Mouse (Mus musculus) lung, embryonic 14.5 days (tissue): ENCODE measurements around the gene Tdrd1. TPM values are rescaled to one million over a fixed set of nuclear protein-coding genes. Genes with fewer than 3 reads are reported as not detected.
A peak's percentile ranks its signal among the peaks of the same experiment; 100 is the strongest.
"Not testable (repeated sequence)": the region's sequence is repeated elsewhere in the genome, so short reads cannot be mapped to it uniquely, and the experiment has no call there.

Source experiments
- ATAC-seq: fragments of 200-750 bp; cut with Nextera tagmentation; 2 replicates; pipeline ENCODE4 v1.8.0; 2017; ENCODE audit warnings: mild to moderate bottlenecking, moderate TSS enrichment, moderate library complexity; ENCODE audit not compliant: insufficient read depth
- DNase-seq: peaks from one replicate; pipeline ENCODE4 v3.0.0-alpha.2; 2015
- H3K27ac ChIP-seq: fragments of 300-500 bp; sonication (generic); 2 replicates; pipeline ENCODE4 v1.5.1; 2014; ENCODE audit warnings: low read depth, mild to moderate bottlenecking, moderate library complexity
- H3K27me3 ChIP-seq: fragments of 300-500 bp; sonication (generic); 2 replicates; pipeline ENCODE4 v1.6.1; 2014; ENCODE audit warnings: low read length, control low read depth; ENCODE audit not compliant: insufficient read depth
- H3K36me3 ChIP-seq: fragments of 300-500 bp; sonication (generic); 2 replicates; pipeline ENCODE4 v1.6.1; 2014; ENCODE audit warnings: control low read depth; ENCODE audit not compliant: insufficient read depth
- H3K4me1 ChIP-seq: fragments of 300-500 bp; sonication (generic); 2 replicates; pipeline ENCODE4 v1.6.1; 2014; ENCODE audit warnings: antibody characterized with exemption, control low read depth; ENCODE audit not compliant: insufficient read depth
- H3K4me2 ChIP-seq: fragments of 300-500 bp; sonication (generic); 2 replicates; pipeline ENCODE4 v1.6.1; 2014; ENCODE audit warnings: mild to moderate bottlenecking
- H3K4me3 ChIP-seq: fragments of 300-500 bp; sonication (generic); 2 replicates; pipeline ENCODE4 v1.5.1; 2014; ENCODE audit warnings: low read depth, low read length
- H3K9ac ChIP-seq: fragments of 300-500 bp; sonication (generic); 2 replicates; pipeline ENCODE4 v1.6.1; 2014
- H3K9me3 ChIP-seq: fragments of 300-500 bp; sonication (generic); 2 replicates; pipeline ENCODE4 v1.6.1; 2016; ENCODE audit warnings: low read depth, low read length, control low read depth
- CTCF ChIP-seq: IDR thresholded peaks from 2 replicates; pipeline ENCODE4 v1.5.1; 2016; ENCODE audit warnings: antibody characterized with exemption, low read depth
- WGBS: fragments of 180-500 bp; shearing (Covaris S2); extraction: QIAGEN DNeasy Blood & Tissue Kit; methylation state at CpG from one replicate; pipeline ENCODE4 v1.1.7; 2014; 5-methylcytosine and 5-hydroxymethylcytosine counted together
- polyA plus RNA-seq: library from polyadenylated mRNA; unstranded; fragments of >200 nt; fragmentation: Nextera tagmentation; extraction: Ambion mirVana; gene quantifications from 2 replicates; pipeline ENCODE4 v1.2.1, GENCODE M21; 2014

Tdrd1 gene
- polyA plus RNA-seq, result 1.3 and 2.0 TPM in 2 replicates

- Histone ChIP-seq H3K4me2 (peak within 1 kb of the TSS; percentile 53), H3K9me3 (no peaks in the 10 kb centered on the region; the same call in 1 of the 2 replicates), H3K4me3 (peak within 1 kb of the TSS; percentile 18), H3K36me3 (no peaks in the 10 kb centered on the region), H3K4me1 (peaks cover 6% of the 10 kb centered on the region; the same call in 1 of the 2 replicates), H3K27me3 (no peaks in the 10 kb centered on the region), H3K27ac (no peak within 1 kb of the TSS), H3K9ac (no peak within 1 kb of the TSS)
- ATAC-seq (no peak), DNase-seq (peak; percentile 57)
- WGBS, result 45% methylated on average over 44 of the region's 44 CpGs
- TF ChIP-seq CTCF, result no peak
Measured at GRCm38 (mm10) chr19:56826047-56826631, at the start of gene Tdrd1. Gene Tdrd1, plus strand, starts transcription at chr19:56826209.

- Histone ChIP-seq H3K4me1 (peaks cover 14% of the 10 kb centered on the region; the same call in 1 of the 2 replicates), H3K27me3 (peaks cover 6% of the 10 kb centered on the region; the same call in 1 of the 2 replicates), H3K4me2 (peak overlapping the region; percentile 64), H3K36me3 (no peaks in the 10 kb centered on the region), H3K4me3 (0 out of 2 replicates have a peak overlapping the region, but pooled peaks have one; percentile 25), H3K27ac (no peak overlapping the region), H3K9me3 (no peaks in the 10 kb centered on the region), H3K9ac (no peak overlapping the region)
- TF ChIP-seq CTCF, result peak; percentile 80
- DNase-seq (peak; percentile 83), ATAC-seq (peak; percentile 61)
- 13% methylated on average over 16 of the region's 16 CpGs for WGBS
Measured at GRCm38 (mm10) chr19:56776719-56777382, 49.2 kb upstream of the Tdrd1 start.

- not testable (repeated sequence) for H3K9me3 ChIP-seq, H3K36me3 ChIP-seq, ATAC-seq, H3K4me3 ChIP-seq, H3K4me2 ChIP-seq, H3K9ac ChIP-seq, H3K27me3 ChIP-seq, H3K27ac ChIP-seq, DNase-seq
- WGBS, result 91% methylated on average over 7 of the region's 7 CpGs
- peaks cover 14% of the 10 kb centered on the region; the same call in 1 of the 2 replicates for H3K4me1 ChIP-seq
- TF ChIP-seq CTCF, result peak; percentile 46
Measured at GRCm38 (mm10) chr19:56778532-56778931, 47.5 kb upstream of the Tdrd1 start.

GRCm38 (mm10) chr19:56787911-56788310 is 38.1 kb upstream of the Tdrd1 start:
- ATAC-seq, result no peak
- no peaks in the 10 kb centered on the region for H3K4me1 ChIP-seq
- TF ChIP-seq CTCF, result no peak
- no peak overlapping the region for H3K4me2 ChIP-seq
- 83% methylated on average over 7 of the region's 7 CpGs for WGBS
- H3K9me3 ChIP-seq, result no peaks in the 10 kb centered on the region
- no peaks in the 10 kb centered on the region for H3K27me3 ChIP-seq
- no peak for DNase-seq
- peaks cover 60% of the 10 kb centered on the region for H3K36me3 ChIP-seq
- no peak overlapping the region for H3K27ac ChIP-seq
- no peak overlapping the region for H3K9ac ChIP-seq
- no peak overlapping the region for H3K4me3 ChIP-seq

- 88% methylated on average over 5 of the region's 5 CpGs for WGBS
- no peaks in the 10 kb centered on the region for H3K9me3 ChIP-seq
- H3K4me2 ChIP-seq, result no peak overlapping the region
- no peak overlapping the region for H3K9ac ChIP-seq
- peaks cover 68% of the 10 kb centered on the region for H3K36me3 ChIP-seq
- no peak for TF ChIP-seq CTCF
- no peaks in the 10 kb centered on the region for H3K4me1 ChIP-seq
- ATAC-seq, result no peak
- H3K4me3 ChIP-seq, result no peak overlapping the region
- H3K27ac ChIP-seq, result no peak overlapping the region
- DNase-seq, result no peak
- H3K27me3 ChIP-seq, result no peaks in the 10 kb centered on the region
Measured at GRCm38 (mm10) chr19:56788952-56789351, 37.1 kb upstream of the Tdrd1 start.

- peaks cover 90% of the 10 kb centered on the region for H3K36me3 ChIP-seq
- 84% methylated on average over 11 of the region's 11 CpGs for WGBS
Measured at GRCm38 (mm10) chr19:56797376-56797775, 28.6 kb upstream of the Tdrd1 start.

GRCm38 (mm10) chr19:56800226-56800625 is 25.8 kb upstream of the Tdrd1 start:
- no peak for TF ChIP-seq CTCF
- Histone ChIP-seq H3K4me1 (no peaks in the 10 kb centered on the region), H3K27me3 (no peaks in the 10 kb centered on the region), H3K4me2 (no peak overlapping the region), H3K4me3 (no peak overlapping the region), H3K27ac (no peak overlapping the region), H3K9ac (no peak overlapping the region), H3K36me3 (peaks cover 89% of the 10 kb centered on the region), H3K9me3 (no peaks in the 10 kb centered on the region)
- DNase-seq, result no peak
- 60% methylated on average over 8 of the region's 8 CpGs for WGBS
- no peak for ATAC-seq

More at GRCm38 (mm10) chr19:56797376-56797775, 28.6 kb upstream of the Tdrd1 start:
- Histone ChIP-seq H3K9me3 (no peaks in the 10 kb centered on the region), H3K4me3 (no peak overlapping the region), H3K27ac (no peak overlapping the region), H3K4me2 (no peak overlapping the region), H3K27me3 (no peaks in the 10 kb centered on the region), H3K9ac (no peak overlapping the region), H3K4me1 (no peaks in the 10 kb centered on the region)
- no peak for DNase-seq
- no peak for ATAC-seq
- TF ChIP-seq CTCF, result no peak
